Mouse (Mus musculus) lung, embryonic 14.5 days (tissue): ENCODE data around the gene Nedd9. TPM values are rescaled to one million over a fixed set of nuclear protein-coding genes. Genes with fewer than 3 reads are reported as not detected.

Experiments
- ATAC-seq: fragments of 200-750 bp; cut with Nextera tagmentation; 2 replicates; pipeline ENCODE4 v1.8.0; 2017; ENCODE audit warnings: mild to moderate bottlenecking, moderate TSS enrichment, moderate library complexity; ENCODE audit not compliant: insufficient read depth
- DNase-seq: peaks from one replicate; pipeline ENCODE4 v3.0.0-alpha.2; 2015
- H3K27ac ChIP-seq: fragments of 300-500 bp; sonication (generic); 2 replicates; pipeline ENCODE4 v1.5.1; 2014; ENCODE audit warnings: low read depth, mild to moderate bottlenecking, moderate library complexity
- H3K27me3 ChIP-seq: fragments of 300-500 bp; sonication (generic); 2 replicates; pipeline ENCODE4 v1.6.1; 2014; ENCODE audit warnings: low read length, control low read depth; ENCODE audit not compliant: insufficient read depth
- H3K36me3 ChIP-seq: fragments of 300-500 bp; sonication (generic); 2 replicates; pipeline ENCODE4 v1.6.1; 2014; ENCODE audit warnings: control low read depth; ENCODE audit not compliant: insufficient read depth
- H3K4me1 ChIP-seq: fragments of 300-500 bp; sonication (generic); 2 replicates; pipeline ENCODE4 v1.6.1; 2014; ENCODE audit warnings: antibody characterized with exemption, control low read depth; ENCODE audit not compliant: insufficient read depth
- H3K4me2 ChIP-seq: fragments of 300-500 bp; sonication (generic); 2 replicates; pipeline ENCODE4 v1.6.1; 2014; ENCODE audit warnings: mild to moderate bottlenecking
- H3K4me3 ChIP-seq: fragments of 300-500 bp; sonication (generic); 2 replicates; pipeline ENCODE4 v1.5.1; 2014; ENCODE audit warnings: low read depth, low read length
- H3K9ac ChIP-seq: fragments of 300-500 bp; sonication (generic); 2 replicates; pipeline ENCODE4 v1.6.1; 2014
- H3K9me3 ChIP-seq: fragments of 300-500 bp; sonication (generic); 2 replicates; pipeline ENCODE4 v1.6.1; 2016; ENCODE audit warnings: low read depth, low read length, control low read depth
- CTCF ChIP-seq: IDR thresholded peaks from 2 replicates; pipeline ENCODE4 v1.5.1; 2016; ENCODE audit warnings: antibody characterized with exemption, low read depth
- WGBS: fragments of 180-500 bp; shearing (Covaris S2); extraction: QIAGEN DNeasy Blood & Tissue Kit; methylation state at CpG from one replicate; pipeline ENCODE4 v1.1.7; 2014; 5-methylcytosine and 5-hydroxymethylcytosine counted together
- polyA plus RNA-seq: library from polyadenylated mRNA; unstranded; fragments of >200 nt; fragmentation: Nextera tagmentation; extraction: Ambion mirVana; gene quantifications from 2 replicates; pipeline ENCODE4 v1.2.1, GENCODE M21; 2014

Gene Nedd9
- polyA plus RNA-seq, 1 experiment from 2014 or later, result 89.4 TPM

DNA sequence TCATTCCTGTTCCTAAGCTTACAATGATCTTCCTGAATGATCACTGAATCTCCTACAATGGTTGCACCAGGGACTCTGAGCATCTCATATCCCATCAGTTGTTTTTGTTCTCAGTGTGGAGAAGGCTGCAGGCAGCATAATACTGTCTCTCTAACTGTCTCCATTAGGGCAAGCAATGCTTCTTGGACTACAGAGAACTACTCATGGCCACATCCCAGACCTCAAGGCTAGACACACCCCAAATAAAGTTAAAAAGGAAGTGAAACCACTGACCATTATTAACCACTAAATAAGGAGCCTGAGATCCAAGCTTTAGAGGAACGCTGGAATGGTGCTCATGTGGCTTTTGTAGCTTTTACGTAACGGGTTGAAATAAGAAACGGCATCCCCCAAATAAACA lies 20.5 kb downstream of the Nedd9 start:
- TF ChIP-seq CTCF, result no peak
- WGBS, result 75% methylated on average over 4 of the region's 4 CpGs
- Histone ChIP-seq H3K4me2 (no peak overlapping the region), H3K4me1 (0 out of 2 replicates have a peak, but pooled peaks cover 4% of the 10 kb centered on the region), H3K27ac (peak overlapping the region; percentile 67; the same call in 1 of the 2 replicates), H3K9me3 (no peaks in the 10 kb centered on the region), H3K27me3 (no peaks in the 10 kb centered on the region), H3K36me3 (no peaks in the 10 kb centered on the region), H3K9ac (no peak overlapping the region), H3K4me3 (no peak overlapping the region)
- DNase-seq (no peak), ATAC-seq (no peak)

DNA sequence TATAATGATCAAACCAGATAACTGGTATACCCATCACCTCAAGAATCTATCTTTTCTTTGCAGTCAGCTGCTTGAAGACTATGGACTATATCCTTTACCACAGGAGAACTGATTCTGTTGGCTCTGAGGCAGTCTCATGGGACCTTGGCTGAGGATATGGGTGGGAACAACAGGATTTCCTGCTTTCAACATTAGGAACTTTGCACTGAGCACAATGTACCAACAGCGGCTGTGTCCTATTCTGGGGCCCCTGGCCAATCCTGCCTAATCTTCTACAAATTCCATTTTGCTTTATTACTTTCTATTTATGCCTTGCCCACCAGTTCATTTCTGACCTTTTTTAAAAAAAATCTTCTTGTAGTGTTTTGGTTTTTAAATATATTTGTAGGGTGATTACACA lies 21.0 kb downstream of the Nedd9 start:
- ATAC-seq, result no peak; the same call in 1 of the 2 replicates
- no peaks in the 10 kb centered on the region for H3K36me3 ChIP-seq
- peak overlapping the region; percentile 67; the same call in 1 of the 2 replicates for H3K27ac ChIP-seq
- H3K4me3 ChIP-seq, result no peak overlapping the region
- H3K4me1 ChIP-seq, result 0 out of 2 replicates have a peak, but pooled peaks cover 4% of the 10 kb centered on the region
- no peak overlapping the region for H3K9ac ChIP-seq
- no peaks in the 10 kb centered on the region for H3K27me3 ChIP-seq
- TF ChIP-seq CTCF, result no peak
- H3K9me3 ChIP-seq, result no peaks in the 10 kb centered on the region
- H3K4me2 ChIP-seq, result no peak overlapping the region
- peak; percentile 57 for DNase-seq
- WGBS, result 81% methylated on average over 1 of the region's 1 CpGs

DNA sequence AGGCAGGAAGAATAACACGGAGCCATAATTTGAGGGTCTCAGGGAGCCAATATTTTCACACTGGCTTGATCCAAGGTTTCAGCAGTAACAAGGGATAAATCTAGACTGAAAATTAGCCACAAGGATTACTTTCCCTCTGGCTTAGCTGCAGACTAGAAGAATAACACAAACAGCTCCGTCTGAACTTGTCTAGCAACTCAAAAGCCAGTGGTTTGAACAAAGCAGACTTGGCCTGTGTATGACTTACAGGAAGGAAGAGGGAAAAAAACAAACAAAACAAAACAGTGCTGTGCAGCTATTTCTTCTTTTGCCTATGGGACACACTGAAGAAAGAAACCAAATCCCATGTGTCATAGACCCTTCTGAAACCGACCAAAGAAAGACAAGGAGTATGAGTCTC lies 25.7 kb downstream of the Nedd9 start:
- Histone ChIP-seq H3K4me2 (no peak overlapping the region), H3K4me3 (no peak overlapping the region), H3K27me3 (no peaks in the 10 kb centered on the region), H3K9me3 (no peaks in the 10 kb centered on the region), H3K27ac (no peak overlapping the region), H3K9ac (no peak overlapping the region), H3K4me1 (peaks cover 12% of the 10 kb centered on the region), H3K36me3 (no peaks in the 10 kb centered on the region)
- WGBS, result 64% methylated on average over 3 of the region's 3 CpGs
- ATAC-seq, result no peak
- TF ChIP-seq CTCF, result no peak
- no peak for DNase-seq

DNA sequence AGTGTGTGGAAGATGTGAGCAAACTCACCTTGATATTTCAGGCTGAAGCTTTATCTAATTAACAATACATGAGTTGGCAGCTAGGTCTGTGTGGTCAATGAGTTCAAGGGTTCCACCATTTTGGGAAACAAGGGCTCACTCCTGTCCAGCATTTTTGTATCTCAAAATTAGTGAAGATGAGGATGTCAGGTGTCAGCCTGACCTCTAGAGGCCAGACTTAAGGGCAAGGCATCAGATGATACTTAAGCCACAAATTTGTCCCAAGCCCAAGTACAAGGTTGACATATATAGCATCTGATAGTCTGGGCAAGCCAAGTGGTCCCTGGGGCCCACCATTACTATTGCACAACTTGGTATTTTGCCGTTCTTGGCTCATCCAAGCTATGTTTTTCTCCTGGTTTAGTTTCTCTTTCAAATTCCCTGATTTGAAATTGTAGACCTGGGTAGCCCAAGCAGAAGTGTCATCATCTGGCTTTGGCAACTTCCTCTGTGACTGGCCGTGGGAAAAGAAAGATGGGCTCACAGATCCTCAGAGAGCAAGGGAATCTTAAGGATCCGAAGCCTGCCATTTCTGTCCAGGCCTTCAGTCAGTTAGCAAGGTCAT lies 27.4 kb downstream of the Nedd9 start:
- H3K36me3 ChIP-seq, result no peaks in the 10 kb centered on the region
- no peak overlapping the region for H3K9ac ChIP-seq
- 83% methylated on average over 3 of the region's 3 CpGs for WGBS

DNA sequence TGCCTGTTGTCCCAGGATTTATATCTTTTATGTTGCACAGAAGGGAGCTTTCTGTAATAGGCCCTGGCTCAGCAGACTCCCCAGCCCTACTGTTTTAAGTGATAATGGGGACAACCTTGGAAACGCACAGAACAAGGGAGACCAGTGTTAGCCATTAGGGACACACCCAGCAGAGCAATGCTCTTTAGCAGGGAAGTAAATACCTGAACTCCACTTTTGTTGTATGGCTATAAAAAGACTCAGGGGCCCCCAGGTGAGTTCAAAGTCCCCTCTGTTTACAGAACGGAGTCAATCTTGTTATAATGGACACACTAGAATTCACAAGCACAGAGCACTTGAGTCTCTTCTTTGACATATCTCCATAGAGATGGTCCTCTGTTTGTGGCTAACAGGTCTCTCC lies 28.5 kb downstream of the Nedd9 start:
- DNase-seq, result no peak
- peaks cover 20% of the 10 kb centered on the region for H3K4me1 ChIP-seq
- no peak overlapping the region for H3K4me2 ChIP-seq
- H3K9ac ChIP-seq, result no peak overlapping the region
- H3K27me3 ChIP-seq, result no peaks in the 10 kb centered on the region
- H3K36me3 ChIP-seq, result no peaks in the 10 kb centered on the region
- TF ChIP-seq CTCF, result no peak
- H3K9me3 ChIP-seq, result no peaks in the 10 kb centered on the region
- H3K27ac ChIP-seq, result no peak overlapping the region
- ATAC-seq, result no peak
- 52% methylated on average over 2 of the region's 2 CpGs for WGBS
- H3K4me3 ChIP-seq, result no peak overlapping the region

More for the DNA sequence above, 27.4 kb downstream of the Nedd9 start:
- no peak overlapping the region for H3K27ac ChIP-seq
- no peak overlapping the region for H3K4me3 ChIP-seq
- H3K4me1 ChIP-seq, result peaks cover 14% of the 10 kb centered on the region
- H3K9me3 ChIP-seq, result no peaks in the 10 kb centered on the region
- H3K4me2 ChIP-seq, result no peak overlapping the region
- TF ChIP-seq CTCF, result no peak
- DNase-seq (no peak), ATAC-seq (no peak)
- no peaks in the 10 kb centered on the region for H3K27me3 ChIP-seq

DNA sequence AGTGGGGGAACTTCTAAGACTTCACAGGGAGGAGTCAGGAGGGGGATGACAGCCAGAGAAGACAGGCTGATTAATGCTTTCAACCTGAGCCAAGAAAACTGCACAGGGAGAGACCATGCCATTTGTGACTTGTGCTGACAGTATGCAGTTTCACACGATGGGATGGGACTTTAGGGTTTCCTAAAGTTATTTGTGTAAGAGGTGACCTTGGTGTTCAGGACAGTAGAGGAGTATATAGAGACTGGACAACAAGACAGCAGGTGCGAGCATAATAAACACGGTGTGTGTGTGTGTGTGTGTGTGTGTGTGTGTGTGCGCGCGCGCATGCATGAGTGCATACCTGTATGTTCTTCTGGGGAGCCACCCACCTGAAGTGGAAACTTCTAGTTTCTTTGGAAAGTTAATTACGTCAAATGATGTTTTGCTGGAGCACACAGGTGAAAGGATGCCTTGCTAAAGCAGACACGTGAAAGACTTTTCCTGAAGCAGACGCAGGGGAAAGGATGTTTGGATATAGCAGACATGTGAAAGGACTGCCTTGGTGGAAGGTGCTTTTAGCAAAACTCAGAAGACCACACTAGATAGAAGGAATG lies 29.3 kb downstream of the Nedd9 start:
- WGBS, result 74% methylated on average over 10 of the region's 10 CpGs
- Histone ChIP-seq H3K36me3 (no peaks in the 10 kb centered on the region), H3K27me3 (no peaks in the 10 kb centered on the region), H3K27ac (peak overlapping the region; percentile 85), H3K9ac (no peak overlapping the region), H3K4me1 (peaks cover 20% of the 10 kb centered on the region), H3K9me3 (no peaks in the 10 kb centered on the region), H3K4me2 (no peak overlapping the region), H3K4me3 (no peak overlapping the region)
- TF ChIP-seq CTCF, result no peak
- DNase-seq, result no peak
- no peak; the same call in 1 of the 2 replicates for ATAC-seq

DNA sequence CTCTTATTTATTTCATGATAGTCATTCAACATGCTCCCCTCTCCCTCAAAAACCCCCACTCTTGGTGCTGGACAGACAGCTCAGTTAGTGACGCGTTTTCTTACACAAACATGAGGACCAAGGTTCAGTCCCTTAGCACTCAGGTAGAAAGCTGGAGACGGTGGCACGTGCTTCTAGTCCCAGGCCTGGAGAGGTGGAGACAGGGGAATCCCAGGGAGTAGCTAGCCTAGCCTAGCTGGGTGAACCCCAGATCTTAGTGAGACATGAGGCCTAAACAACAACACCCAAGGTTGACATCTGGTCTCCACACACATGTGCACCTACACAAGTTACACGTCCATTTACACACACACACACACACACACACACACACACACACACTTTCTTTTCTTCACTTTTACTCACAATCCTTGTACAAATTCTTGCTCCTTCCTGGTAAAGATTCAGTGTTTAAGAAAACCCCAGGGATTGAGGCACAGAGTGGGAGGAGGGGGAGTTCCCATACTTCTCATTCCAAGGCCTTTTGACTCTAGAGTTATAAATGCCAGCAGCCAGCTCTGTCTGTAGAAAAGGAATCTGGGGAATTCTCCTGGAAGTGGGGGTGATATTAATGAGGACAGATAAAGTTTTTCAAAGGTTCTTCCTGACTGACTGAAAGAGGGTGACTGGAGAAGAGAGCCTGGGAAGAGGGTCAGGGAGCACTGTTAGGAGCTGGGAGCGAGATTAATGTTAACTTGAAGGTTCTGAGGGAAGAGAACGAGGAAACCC lies 29.9 kb downstream of the Nedd9 start:
- no peak overlapping the region for H3K9ac ChIP-seq
- TF ChIP-seq CTCF, result no peak
- H3K9me3 ChIP-seq, result no peaks in the 10 kb centered on the region
- DNase-seq, result peak; percentile 72
- no peak overlapping the region for H3K4me2 ChIP-seq
- H3K36me3 ChIP-seq, result no peaks in the 10 kb centered on the region
- 37% methylated on average over 7 of the region's 7 CpGs for WGBS
- H3K4me1 ChIP-seq, result peaks cover 20% of the 10 kb centered on the region
- no peak overlapping the region for H3K4me3 ChIP-seq
- ATAC-seq, result no peak; the same call in 1 of the 2 replicates
- no peaks in the 10 kb centered on the region for H3K27me3 ChIP-seq
- H3K27ac ChIP-seq, result peak overlapping the region; percentile 85
